Mouse (Mus musculus) heart, embryonic 14.5 days (tissue): Measurements from ENCODE around the gene Maml3. TPM values are rescaled to one million over a fixed set of nuclear protein-coding genes. Genes with fewer than 3 reads are reported as not detected.

ENCODE experiments used
- ATAC-seq: fragments of 200-750 bp; cut with Nextera tagmentation; 2 replicates; pipeline ENCODE4 v1.8.0; 2017; ENCODE audit warnings: low read depth, moderate TSS enrichment; ENCODE audit not compliant: insufficient number of reproducible peaks, insufficient read depth, low FRiP score
- H3K27ac ChIP-seq, 2 experiments: fragments of 200-500 bp in 1 of 2; fragments of 300-500 bp in 1 of 2; sonication (generic) in 1 of 2; replicated peaks in 1 of 2; 2 replicates each; pipeline ENCODE4 v1.5.1; 2012 to 2014; ENCODE audit warnings: low read depth in 2 of 2, low read length in 2 of 2, control low read depth in 1 of 2, mild to moderate bottlenecking in 1 of 2, mixed read lengths in 1 of 2; ENCODE audit not compliant: control insufficient read depth in 1 of 2, insufficient read depth in 1 of 2
- H3K27me3 ChIP-seq: fragments of 300-500 bp; sonication (generic); 2 replicates; pipeline ENCODE4 v1.6.1; 2014; ENCODE audit warnings: mild to moderate bottlenecking, low read length, control low read depth; ENCODE audit not compliant: control insufficient read depth, insufficient read depth
- H3K36me3 ChIP-seq: fragments of 300-500 bp; sonication (generic); 2 replicates; pipeline ENCODE4 v1.6.1; 2014; ENCODE audit warnings: mild to moderate bottlenecking, control low read depth, low read length, mixed read lengths; ENCODE audit not compliant: control insufficient read depth, insufficient read depth
- H3K4me1 ChIP-seq, 2 experiments: fragments of 200-500 bp in 1 of 2; fragments of 300-500 bp in 1 of 2; sonication (generic) in 1 of 2; 2 replicates each; pipeline ENCODE4 v1.6.1; 2012 to 2014; ENCODE audit warnings: low read length in 2 of 2, control low read depth in 1 of 2, mixed read lengths in 1 of 2; ENCODE audit not compliant: control insufficient read depth in 2 of 2, insufficient read depth in 2 of 2
- H3K4me2 ChIP-seq: fragments of 300-500 bp; sonication (generic); 2 replicates; pipeline ENCODE4 v1.6.1; 2014; ENCODE audit warnings: mild to moderate bottlenecking, low read length
- H3K4me3 ChIP-seq, 2 experiments: fragments of 200-500 bp in 1 of 2; fragments of 300-500 bp in 1 of 2; sonication (generic) in 1 of 2; 2 replicates each; pipeline ENCODE4 v1.5.1; 2012 to 2014; ENCODE audit warnings: low read length in 2 of 2, mild to moderate bottlenecking in 2 of 2, control low read depth in 1 of 2, low read depth in 1 of 2, moderate library complexity in 1 of 2; ENCODE audit not compliant: control insufficient read depth in 1 of 2, insufficient read depth in 1 of 2
- H3K9ac ChIP-seq: fragments of 300-500 bp; sonication (generic); 2 replicates; pipeline ENCODE4 v1.6.1; 2014; ENCODE audit warnings: mild to moderate bottlenecking, low read length
- H3K9me3 ChIP-seq: fragments of 300-500 bp; sonication (generic); 2 replicates; pipeline ENCODE4 v1.6.1; 2016; ENCODE audit warnings: low read length, control low read depth; ENCODE audit not compliant: control insufficient read depth
- WGBS: fragments of 180-500 bp; shearing (Covaris S2); extraction: QIAGEN DNeasy Blood & Tissue Kit; methylation state at CpG from one replicate; pipeline ENCODE4 v1.1.7; 2014; 5-methylcytosine and 5-hydroxymethylcytosine counted together
- polyA plus RNA-seq: library from polyadenylated mRNA; unstranded; fragments of >200 nt; fragmentation: Nextera tagmentation; extraction: Ambion mirVana; gene quantifications from 2 replicates; pipeline ENCODE4 v1.2.1, GENCODE M21; 2014

The Maml3 gene
- polyA plus RNA-seq, 1 experiment from 2014 or later, result 2.9 TPM

DNA sequence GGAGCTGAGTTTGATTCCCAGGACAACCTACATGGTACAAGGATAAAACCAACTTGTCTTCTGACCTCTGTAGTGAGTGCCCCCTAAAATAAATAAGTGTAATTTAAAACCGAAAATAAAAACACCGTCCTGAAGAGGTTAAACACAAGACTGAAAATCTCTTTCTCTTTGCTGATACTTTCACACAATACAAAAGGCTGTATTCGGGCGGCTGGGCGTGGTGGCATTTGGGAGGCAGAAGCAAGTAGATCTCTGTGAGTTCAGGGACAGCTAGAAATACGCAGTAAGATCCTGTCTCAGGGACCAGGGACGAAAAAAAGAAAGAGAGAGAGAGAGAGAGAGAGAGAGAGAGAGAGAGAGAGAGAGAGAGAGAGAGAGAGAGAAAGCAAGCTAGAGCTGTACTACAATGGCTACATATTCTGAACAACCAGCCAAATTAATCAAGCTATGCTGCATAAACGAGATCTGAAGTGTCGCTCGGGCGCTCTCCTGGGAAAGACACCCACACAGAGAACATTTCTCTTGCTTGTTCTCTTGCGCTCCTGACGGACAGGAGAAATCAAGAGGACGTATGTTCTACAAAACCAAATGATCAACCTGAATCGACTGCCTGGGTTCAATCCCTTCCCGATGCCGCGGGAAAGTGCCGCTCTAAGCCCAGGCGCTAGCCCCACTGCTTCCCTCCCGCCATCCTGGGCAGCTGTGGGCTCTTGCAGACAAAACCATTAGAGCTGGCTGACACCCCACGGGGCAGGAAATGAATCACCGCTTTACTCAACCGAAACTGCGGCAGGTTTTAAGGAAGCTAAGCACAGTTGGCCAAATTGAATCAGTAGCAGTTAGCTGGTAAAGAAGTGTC lies 35.3 kb downstream of the Maml3 start:
- H3K4me3 ChIP-seq, result peak overlapping the region; percentile 43 to 64
- H3K9me3 ChIP-seq, result no peaks in the 10 kb centered on the region
- H3K9ac ChIP-seq, result peak overlapping the region; percentile 77
- H3K27me3 ChIP-seq, result no peaks in the 10 kb centered on the region
- peak overlapping the region; percentile 34 to 72; a peak in 3 of 4 replicates for H3K27ac ChIP-seq
- WGBS, result 10% methylated on average over 25 of the region's 25 CpGs
- no peak for ATAC-seq
- peak overlapping the region; percentile 79 for H3K4me2 ChIP-seq
- H3K36me3 ChIP-seq, result no peaks in the 10 kb centered on the region
- peaks cover 16 to 42% of the 10 kb centered on the region in 2 experiments for H3K4me1 ChIP-seq

DNA sequence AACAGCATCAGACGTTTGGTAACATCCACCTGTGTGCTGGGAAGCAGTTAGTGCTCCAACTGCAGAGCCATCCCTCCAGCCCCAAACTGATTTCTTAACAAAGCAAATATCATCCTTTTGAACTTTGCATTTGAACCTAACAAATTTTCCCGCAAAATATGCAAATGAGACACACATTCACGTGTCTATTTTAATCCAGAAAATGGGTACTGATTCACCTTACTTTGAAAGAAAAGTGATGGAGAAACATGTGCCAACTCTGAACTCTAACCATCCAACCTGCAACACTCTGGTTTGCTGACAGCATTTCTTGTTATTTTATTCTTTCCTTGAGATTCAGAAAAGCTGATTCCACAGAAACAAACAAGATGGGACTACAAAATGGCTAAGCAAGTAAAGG lies 36.0 kb downstream of the Maml3 start:
- H3K4me3 ChIP-seq, result no peak overlapping the region
- H3K4me2 ChIP-seq, result peak overlapping the region; percentile 79
- H3K27me3 ChIP-seq, result no peaks in the 10 kb centered on the region

DNA sequence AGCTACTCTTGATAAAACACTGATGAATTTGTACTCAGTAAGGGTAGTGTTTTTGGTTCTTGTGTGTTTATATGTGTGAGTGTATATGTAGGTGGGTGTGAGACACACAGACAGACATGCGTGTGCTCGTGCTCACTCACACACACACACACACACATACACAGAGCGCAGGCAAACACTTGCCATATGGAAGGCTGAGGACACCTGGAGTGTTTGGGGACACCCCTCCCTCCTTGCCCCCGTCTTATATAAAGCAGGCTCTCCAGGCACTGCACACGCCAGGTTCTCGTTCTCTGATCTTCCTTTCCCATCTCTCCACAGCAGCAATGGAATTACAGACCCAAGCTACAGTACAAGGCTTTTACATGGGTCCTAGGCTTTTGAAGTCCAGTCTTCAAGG lies 37.7 kb downstream of the Maml3 start:
- H3K27me3 ChIP-seq, result no peaks in the 10 kb centered on the region
- 90% methylated on average over 6 of the region's 6 CpGs for WGBS
- no peak overlapping the region for H3K4me3 ChIP-seq
- H3K36me3 ChIP-seq, result no peaks in the 10 kb centered on the region
- H3K4me2 ChIP-seq, result no peak overlapping the region
- ATAC-seq, result no peak
- H3K4me1 ChIP-seq, result peaks cover 16 to 30% of the 10 kb centered on the region in 2 experiments
- no peak overlapping the region for H3K9ac ChIP-seq
- H3K27ac ChIP-seq, result no peak overlapping the region
- H3K9me3 ChIP-seq, result no peaks in the 10 kb centered on the region

More for the DNA sequence above, 36.0 kb downstream of the Maml3 start:
- no peaks in the 10 kb centered on the region for H3K36me3 ChIP-seq
- peaks cover 16 to 37% of the 10 kb centered on the region in 2 experiments for H3K4me1 ChIP-seq
- no peak for ATAC-seq
- WGBS, result 72% methylated on average over 3 of the region's 3 CpGs
- no peak overlapping the region for H3K9ac ChIP-seq
- H3K9me3 ChIP-seq, result no peaks in the 10 kb centered on the region
- H3K27ac ChIP-seq, result no peak overlapping the region

DNA sequence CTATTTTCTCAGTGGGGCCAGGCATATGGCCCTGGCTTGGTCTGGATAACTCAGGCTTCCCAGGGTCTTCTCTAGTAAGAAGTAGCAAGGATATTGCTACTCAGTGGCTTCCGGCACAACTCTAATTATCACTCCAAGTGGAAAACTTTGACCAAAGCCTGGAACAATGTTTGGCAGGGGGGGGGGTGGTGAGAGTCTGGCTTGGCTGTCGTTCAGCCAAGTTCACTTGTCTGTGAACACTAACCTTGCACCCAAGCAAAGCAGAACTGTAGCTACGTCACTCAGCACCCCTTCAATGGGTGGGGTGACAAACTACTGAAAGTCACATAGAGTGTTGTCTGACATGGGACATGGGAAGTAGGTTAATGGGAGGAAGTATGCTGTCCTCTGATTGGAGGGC lies 38.7 kb downstream of the Maml3 start:
- no peak for ATAC-seq
- H3K27ac ChIP-seq, result no peak overlapping the region; a peak in 1 of 4 replicates

DNA sequence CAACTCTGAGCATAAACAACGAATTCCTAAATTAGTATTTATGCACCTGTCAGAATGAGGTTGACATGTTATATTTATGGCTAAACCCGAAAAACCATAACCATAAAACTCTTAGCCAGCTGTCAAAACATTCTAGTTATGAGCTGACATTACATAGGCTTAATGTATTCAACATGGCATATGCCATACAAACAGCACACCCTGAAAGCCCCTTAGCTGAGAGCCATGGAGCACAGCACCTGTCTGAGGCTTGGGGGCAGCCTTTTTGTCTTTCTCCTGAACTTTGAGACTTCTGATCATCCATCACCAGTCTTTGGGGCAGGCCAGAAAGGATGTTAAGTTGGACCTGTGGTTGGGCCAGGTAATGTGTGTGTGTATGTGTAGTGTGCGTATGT lies 41.6 kb downstream of the Maml3 start:
- WGBS, result 91% methylated on average over 3 of the region's 3 CpGs
- Histone ChIP-seq H3K4me1 (peaks cover 11 to 19% of the 10 kb centered on the region in 2 experiments; a peak in 2 of 4 replicates), H3K9me3 (no peaks in the 10 kb centered on the region), H3K4me3 (no peak overlapping the region), H3K27ac (no peak overlapping the region), H3K9ac (no peak overlapping the region), H3K27me3 (no peaks in the 10 kb centered on the region), H3K4me2 (no peak overlapping the region), H3K36me3 (no peaks in the 10 kb centered on the region)
- no peak for ATAC-seq

More for the DNA sequence above, 38.7 kb downstream of the Maml3 start:
- H3K36me3 ChIP-seq, result no peaks in the 10 kb centered on the region
- no peaks in the 10 kb centered on the region for H3K9me3 ChIP-seq
- 17% methylated on average over 3 of the region's 3 CpGs for WGBS
- peaks cover 13 to 26% of the 10 kb centered on the region in 2 experiments for H3K4me1 ChIP-seq
- H3K4me2 ChIP-seq, result no peak overlapping the region
- no peaks in the 10 kb centered on the region for H3K27me3 ChIP-seq
- no peak overlapping the region for H3K9ac ChIP-seq
- H3K4me3 ChIP-seq, result no peak overlapping the region

DNA sequence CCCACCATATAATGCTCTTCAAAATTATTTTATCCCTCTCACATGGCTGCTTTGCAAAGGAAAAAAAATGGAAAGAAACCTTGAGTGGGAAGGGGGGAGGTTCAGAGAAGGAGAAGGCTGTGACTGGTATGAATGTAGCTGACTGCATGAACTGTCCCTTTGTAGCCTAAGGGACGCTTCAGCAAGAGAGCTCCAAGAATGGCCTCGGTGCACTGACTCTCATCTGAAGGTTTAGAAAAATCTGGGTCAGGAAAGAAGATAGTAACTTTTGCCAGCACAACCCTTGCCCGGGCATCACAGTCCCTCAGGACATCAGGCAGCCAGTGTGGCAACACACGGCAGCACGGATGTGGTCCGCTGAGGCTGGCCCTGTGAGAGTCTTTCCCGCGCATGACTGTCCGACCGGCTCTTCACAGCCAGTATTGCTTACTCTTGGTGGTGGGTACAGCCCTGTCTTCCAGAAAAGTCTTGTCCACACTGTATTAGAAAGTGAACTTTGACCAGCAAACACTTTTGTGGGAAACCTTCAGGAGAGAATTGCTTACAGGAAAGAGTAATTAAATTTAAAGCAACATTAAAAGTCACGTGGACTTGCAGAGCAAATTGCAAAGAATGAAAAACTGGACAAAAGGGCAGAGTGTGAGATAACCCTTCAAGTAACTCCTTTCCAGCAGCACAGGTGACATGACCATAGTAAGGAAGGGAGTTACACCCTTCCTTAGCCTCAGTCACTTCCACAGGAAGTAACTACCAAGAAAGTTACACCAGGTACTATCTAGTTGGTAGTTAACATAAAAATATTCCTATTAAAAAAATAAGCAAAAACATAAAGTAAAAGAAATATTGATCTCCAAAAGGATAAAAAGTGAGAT lies 42.3 kb downstream of the Maml3 start:
- Histone ChIP-seq H3K4me1 (peaks cover 11 to 19% of the 10 kb centered on the region in 2 experiments; a peak in 2 of 4 replicates), H3K9ac (no peak overlapping the region), H3K9me3 (no peaks in the 10 kb centered on the region), H3K27me3 (no peaks in the 10 kb centered on the region), H3K27ac (no peak overlapping the region), H3K4me2 (no peak overlapping the region), H3K36me3 (no peaks in the 10 kb centered on the region), H3K4me3 (no peak overlapping the region)
- 83% methylated on average over 11 of the region's 11 CpGs for WGBS
- no peak for ATAC-seq

DNA sequence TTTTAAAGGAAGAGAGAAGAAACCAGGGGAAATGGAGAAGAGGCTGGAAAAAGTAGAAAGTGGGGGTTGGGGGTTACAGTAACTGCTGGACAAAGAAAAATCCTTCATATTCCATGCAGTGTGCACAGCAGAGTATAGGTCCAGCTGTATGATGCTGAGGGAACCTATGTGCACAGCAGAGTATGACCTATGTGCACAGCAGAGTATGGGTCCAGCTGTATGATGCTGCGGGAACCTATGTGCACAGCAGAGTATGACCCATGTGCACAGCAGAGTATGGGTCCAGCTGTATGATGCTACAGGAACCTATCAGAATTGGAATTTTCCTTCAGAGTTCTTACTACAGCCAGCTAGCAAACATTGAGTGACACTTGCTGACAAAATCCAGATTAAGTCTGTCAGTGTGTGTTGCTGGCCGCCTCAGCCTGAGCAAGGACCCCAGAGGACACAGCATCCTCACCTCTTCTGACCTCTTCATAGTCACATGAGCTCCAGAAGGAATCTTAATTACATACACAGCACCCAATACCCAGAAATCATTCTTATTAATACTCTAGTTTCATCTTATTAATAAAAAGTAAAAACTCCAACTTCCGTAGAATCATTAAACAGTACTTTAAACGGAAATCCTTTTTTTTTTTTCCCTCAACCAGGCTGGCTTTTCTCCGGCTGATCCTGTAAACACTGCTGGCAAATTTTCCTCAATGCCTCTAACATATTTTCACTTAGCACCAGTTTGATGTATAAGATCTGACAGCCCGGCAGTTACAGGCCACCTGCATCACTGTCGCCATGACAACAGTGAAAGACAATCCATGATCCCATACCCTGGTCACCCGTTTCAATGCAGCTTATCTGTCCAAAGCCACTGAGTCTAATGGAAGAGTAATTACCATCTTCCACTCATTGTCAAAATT lies 43.1 kb downstream of the Maml3 start:
- no peak for ATAC-seq
- Histone ChIP-seq H3K9me3 (no peaks in the 10 kb centered on the region), H3K27ac (no peak overlapping the region), H3K4me3 (no peak overlapping the region), H3K9ac (no peak overlapping the region), H3K27me3 (no peaks in the 10 kb centered on the region), H3K36me3 (no peaks in the 10 kb centered on the region), H3K4me2 (no peak overlapping the region), H3K4me1 (peaks cover 8 to 14% of the 10 kb centered on the region in 2 experiments; a peak in 2 of 4 replicates)
- WGBS, result 53% methylated on average over 8 of the region's 8 CpGs
